Mouse (Mus musculus): ENCODE measurements around the gene Usp25. TPM values are rescaled to one million over a fixed set of nuclear protein-coding genes. Genes with fewer than 3 reads are reported as not detected.

Usp25 gene
- polyA plus RNA-seq, 1 experiment from 2014 or later, result 27.4 TPM

DNA sequence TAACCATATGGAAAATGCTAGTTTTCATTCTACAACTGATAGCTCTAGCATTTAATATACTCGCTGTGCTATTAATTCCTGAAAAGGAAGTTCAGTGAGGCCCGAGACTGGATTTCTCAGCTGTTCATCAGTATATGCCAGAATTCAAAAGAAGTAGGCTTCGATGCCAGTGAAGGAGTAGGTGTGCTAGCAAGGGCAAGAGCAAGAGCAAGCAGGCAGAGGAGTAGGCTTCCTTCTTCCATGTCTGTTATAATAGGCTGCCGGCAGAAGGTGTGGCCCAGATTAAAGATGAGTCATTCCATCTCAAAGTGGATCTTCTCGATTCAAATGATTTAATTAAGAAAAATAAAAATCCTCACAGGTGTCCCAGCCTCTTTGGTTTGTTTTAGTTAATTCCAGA is 30.0 kb downstream of the Usp25 start:
- Histone ChIP-seq H3K9me3 (no peaks in the 10 kb centered on the region), H3K4me3 (no peak overlapping the region), H3K4me2 (replicated peaks) (no peak overlapping the region), H3K27me3 (no peaks in the 10 kb centered on the region), H3K9ac (no peak overlapping the region), H3K27ac (no peak overlapping the region), H3K4me1 (0 out of 2 replicates have a peak, but pooled peaks cover 3% of the 10 kb centered on the region), H3K36me3 (0 out of 2 replicates have a peak, but pooled peaks cover 9% of the 10 kb centered on the region)
- no peak for ATAC-seq (ENCODE audit: insufficient number of reproducible peaks, insufficient read depth, low FRiP score, low TSS enrichment)
- WGBS, result 89% methylated on average over 5 of the region's 5 CpGs

DNA sequence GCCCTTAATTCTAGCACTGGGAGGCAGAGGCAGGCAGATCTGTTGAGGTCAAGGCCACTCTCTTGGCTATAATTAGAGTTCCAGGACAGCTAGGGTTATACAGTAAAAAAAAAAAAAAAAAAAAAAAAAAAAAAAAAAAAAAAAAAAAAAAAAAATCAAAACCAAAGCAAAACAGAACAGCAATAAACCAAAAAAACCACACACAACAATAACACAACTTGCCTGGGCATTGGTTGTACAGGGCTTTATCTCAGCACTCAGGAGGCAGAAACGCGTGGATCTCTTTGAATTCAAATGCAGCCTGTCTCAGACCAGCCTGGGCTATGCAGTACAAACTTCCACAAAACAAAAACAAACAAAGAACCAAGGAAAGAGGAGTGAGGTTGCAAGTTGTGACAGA is 40.7 kb downstream of the Usp25 start:
- ATAC-seq (ENCODE audit: insufficient number of reproducible peaks, insufficient read depth, low FRiP score, low TSS enrichment), result no peak
- no peak overlapping the region for H3K4me3 ChIP-seq
- H3K36me3 ChIP-seq, result peaks cover 8% of the 10 kb centered on the region

GRCm38 (mm10) chr16:77055519-77056159 is 42.1 kb downstream of the Usp25 start:
- H3K27me3 ChIP-seq, result no peaks in the 10 kb centered on the region
- no peak for ATAC-seq (ENCODE audit: insufficient number of reproducible peaks, insufficient read depth, low FRiP score, low TSS enrichment)
- H3K4me1 ChIP-seq, result no peaks in the 10 kb centered on the region
- no peaks in the 10 kb centered on the region for H3K9me3 ChIP-seq
- H3K27ac ChIP-seq, result no peak overlapping the region
- no peak overlapping the region for H3K4me2 ChIP-seq (replicated peaks)
- WGBS, result 66% methylated on average over 8 of the region's 8 CpGs
- peaks cover 7% of the 10 kb centered on the region for H3K36me3 ChIP-seq
- no peak overlapping the region for H3K4me3 ChIP-seq
- no peak overlapping the region for H3K9ac ChIP-seq

More for the DNA sequence above, 40.7 kb downstream of the Usp25 start:
- Histone ChIP-seq H3K9ac (no peak overlapping the region), H3K4me2 (replicated peaks) (no peak overlapping the region), H3K27ac (no peak overlapping the region), H3K4me1 (no peaks in the 10 kb centered on the region), H3K27me3 (no peaks in the 10 kb centered on the region), H3K9me3 (no peaks in the 10 kb centered on the region)
- 93% methylated on average over 2 of the region's 2 CpGs for WGBS

DNA sequence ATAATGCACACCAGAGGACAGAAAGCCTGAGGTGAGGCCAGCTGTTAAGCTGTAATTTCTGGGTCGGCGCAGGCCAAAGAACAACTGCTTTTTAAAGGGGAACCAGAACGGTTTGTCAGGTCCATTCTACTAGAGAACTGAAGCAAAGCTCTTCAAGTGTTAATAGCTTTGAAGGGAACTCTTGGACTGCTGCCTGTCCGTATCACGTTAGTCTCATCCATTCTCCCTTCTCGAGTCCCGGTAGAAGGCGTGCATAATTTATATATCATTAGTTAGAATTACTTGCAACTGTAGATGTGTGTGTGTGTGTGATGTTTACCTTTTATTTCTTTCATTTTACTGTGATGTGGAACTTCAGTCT is 42.6 kb downstream of the Usp25 start:
- H3K36me3 ChIP-seq, result peaks cover 7% of the 10 kb centered on the region
- no peak overlapping the region for H3K4me2 ChIP-seq (replicated peaks)
- H3K9me3 ChIP-seq, result no peaks in the 10 kb centered on the region
- 66% methylated on average over 8 of the region's 8 CpGs for WGBS
- no peak for ATAC-seq (ENCODE audit: insufficient number of reproducible peaks, insufficient read depth, low FRiP score, low TSS enrichment)
- H3K9ac ChIP-seq, result no peak overlapping the region
- H3K27me3 ChIP-seq, result no peaks in the 10 kb centered on the region
- no peak overlapping the region for H3K27ac ChIP-seq
- H3K4me3 ChIP-seq, result no peak overlapping the region
- H3K4me1 ChIP-seq, result no peaks in the 10 kb centered on the region

GRCm38 (mm10) chr16:77058567-77058966 is 45.1 kb downstream of the Usp25 start:
- WGBS, result 74% methylated on average over 6 of the region's 6 CpGs
- Histone ChIP-seq H3K9me3 (no peaks in the 10 kb centered on the region), H3K27me3 (no peaks in the 10 kb centered on the region), H3K4me3 (no peak overlapping the region), H3K4me2 (replicated peaks) (no peak overlapping the region), H3K27ac (no peak overlapping the region), H3K36me3 (peaks cover 13% of the 10 kb centered on the region; the same call in 1 of the 2 replicates), H3K9ac (no peak overlapping the region), H3K4me1 (no peaks in the 10 kb centered on the region)
- ATAC-seq (ENCODE audit: insufficient number of reproducible peaks, insufficient read depth, low FRiP score, low TSS enrichment), result no peak

DNA sequence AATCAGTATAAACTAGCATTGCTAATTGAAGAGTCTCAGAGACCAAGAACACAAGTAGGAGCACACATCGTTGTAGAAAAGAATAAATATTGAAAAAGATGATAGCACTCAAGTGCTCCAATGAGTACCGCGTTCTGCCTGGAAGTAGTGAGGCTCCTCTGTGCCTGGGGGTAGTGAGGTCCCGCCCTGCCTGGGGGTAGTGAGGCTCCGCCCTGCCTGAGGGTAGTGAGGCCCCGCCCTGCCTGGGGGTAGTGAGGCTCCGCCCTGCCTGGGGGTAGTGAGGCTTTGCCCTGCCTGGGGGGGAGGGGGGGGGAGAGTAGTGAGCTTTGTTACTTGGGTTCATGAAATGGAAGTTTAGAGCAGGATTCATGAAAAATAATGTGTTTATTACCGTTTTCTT is 46.7 kb downstream of the Usp25 start:
- Histone ChIP-seq H3K27ac (no peak overlapping the region), H3K9me3 (no peaks in the 10 kb centered on the region), H3K9ac (no peak overlapping the region), H3K36me3 (peaks cover 14% of the 10 kb centered on the region; the same call in 1 of the 2 replicates), H3K4me1 (no peaks in the 10 kb centered on the region), H3K4me2 (replicated peaks) (no peak overlapping the region), H3K4me3 (no peak overlapping the region), H3K27me3 (no peaks in the 10 kb centered on the region)
- no peak for ATAC-seq (ENCODE audit: insufficient number of reproducible peaks, insufficient read depth, low FRiP score, low TSS enrichment)
- 90% methylated on average over 8 of the region's 8 CpGs for WGBS

DNA sequence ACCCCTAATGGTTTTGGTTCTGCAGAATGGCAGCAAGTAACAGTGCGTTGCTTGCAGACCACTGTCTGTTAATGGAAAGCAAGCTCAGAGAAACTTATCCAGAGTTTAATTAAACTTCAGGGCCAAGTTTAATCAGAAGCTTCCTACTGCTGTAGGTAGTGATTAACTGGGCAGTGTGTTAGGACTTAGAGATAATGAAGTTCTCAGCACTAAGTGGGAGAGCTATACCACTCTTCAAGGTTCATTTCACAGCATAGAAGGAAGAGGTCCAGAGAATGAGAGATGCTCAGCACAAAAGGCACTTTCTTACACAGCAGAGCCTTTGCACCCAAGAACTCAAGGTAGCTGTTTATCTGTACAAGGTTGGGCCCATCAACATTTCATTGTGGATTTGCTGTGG is 50.4 kb downstream of the Usp25 start:
- Histone ChIP-seq H3K27ac (no peak overlapping the region), H3K9me3 (no peaks in the 10 kb centered on the region), H3K27me3 (no peaks in the 10 kb centered on the region), H3K4me3 (no peak overlapping the region), H3K36me3 (peaks cover 19% of the 10 kb centered on the region; the same call in 1 of the 2 replicates), H3K4me2 (replicated peaks) (no peak overlapping the region), H3K4me1 (no peaks in the 10 kb centered on the region), H3K9ac (no peak overlapping the region)
- no peak for ATAC-seq (ENCODE audit: insufficient number of reproducible peaks, insufficient read depth, low FRiP score, low TSS enrichment)
- 98% methylated on average over 1 of the region's 1 CpGs for WGBS

DNA sequence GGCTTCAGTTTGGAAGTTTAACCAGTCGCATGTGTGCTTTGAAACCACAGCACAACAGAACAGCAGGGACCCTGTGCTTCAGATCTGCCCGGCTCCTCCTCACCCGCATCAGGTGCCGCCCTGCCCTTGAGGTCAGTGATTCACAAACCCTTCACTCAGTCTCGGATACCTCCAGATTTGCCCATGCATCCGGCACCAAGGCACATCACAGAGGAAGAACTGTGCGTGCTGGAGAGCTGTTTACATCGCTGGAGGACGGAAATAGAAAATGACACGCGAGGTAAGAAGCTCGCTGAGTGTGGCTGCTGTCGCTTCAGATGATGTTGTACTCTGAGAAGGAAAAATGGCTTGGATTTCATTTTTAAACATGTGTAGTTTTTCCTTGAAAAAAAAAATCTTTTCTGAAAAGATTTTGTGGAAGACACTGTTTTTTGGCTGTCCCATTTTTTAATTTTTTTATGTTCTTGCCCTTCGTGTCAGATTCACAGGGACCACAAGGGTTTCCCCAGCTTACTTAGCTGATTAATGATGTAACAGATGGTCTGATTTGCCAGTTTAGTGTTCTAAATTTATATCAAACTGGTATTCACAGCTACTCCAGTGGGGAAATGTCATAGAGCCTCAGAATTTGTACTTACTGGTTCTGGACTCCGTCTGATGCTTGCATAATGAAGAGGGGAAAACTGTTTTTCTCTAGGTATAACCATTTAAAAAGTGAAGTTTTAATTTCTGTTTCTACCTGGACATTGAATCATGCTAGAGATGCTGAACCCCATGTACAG is 63.6 kb downstream of the Usp25 start:
- no peak overlapping the region for H3K27ac ChIP-seq
- H3K9ac ChIP-seq, result no peak overlapping the region
- H3K4me1 ChIP-seq, result no peaks in the 10 kb centered on the region
- 74% methylated on average over 15 of the region's 15 CpGs for WGBS
- H3K4me2 ChIP-seq (replicated peaks), result no peak overlapping the region
- H3K9me3 ChIP-seq, result no peaks in the 10 kb centered on the region
- peaks cover 26% of the 10 kb centered on the region for H3K36me3 ChIP-seq
- no peaks in the 10 kb centered on the region for H3K27me3 ChIP-seq
- no peak overlapping the region for H3K4me3 ChIP-seq
- no peak for ATAC-seq (ENCODE audit: insufficient number of reproducible peaks, insufficient read depth, low FRiP score, low TSS enrichment)

GRCm38 (mm10) chr16:77077736-77078005 is 64.2 kb downstream of the Usp25 start:
- H3K36me3 ChIP-seq, result peaks cover 24% of the 10 kb centered on the region
- no peak overlapping the region for H3K4me2 ChIP-seq (replicated peaks)
- H3K4me1 ChIP-seq, result no peaks in the 10 kb centered on the region
- H3K9ac ChIP-seq, result no peak overlapping the region
- H3K27me3 ChIP-seq, result no peaks in the 10 kb centered on the region
- no peak overlapping the region for H3K4me3 ChIP-seq
- no peaks in the 10 kb centered on the region for H3K9me3 ChIP-seq
- no peak overlapping the region for H3K27ac ChIP-seq
- no peak for ATAC-seq (ENCODE audit: insufficient number of reproducible peaks, insufficient read depth, low FRiP score, low TSS enrichment)
- WGBS, result 92% methylated on average over 2 of the region's 2 CpGs

- H3K27ac ChIP-seq, result no peak overlapping the region
- H3K9ac ChIP-seq, result no peak overlapping the region
- ATAC-seq (ENCODE audit: insufficient number of reproducible peaks, insufficient read depth, low FRiP score, low TSS enrichment), result no peak
- no peaks in the 10 kb centered on the region for H3K4me1 ChIP-seq
- WGBS, result 70% methylated on average over 2 of the region's 2 CpGs
- H3K27me3 ChIP-seq, result no peaks in the 10 kb centered on the region
- H3K9me3 ChIP-seq, result no peaks in the 10 kb centered on the region
- no peak overlapping the region for H3K4me2 ChIP-seq (replicated peaks)
- H3K4me3 ChIP-seq, result no peak overlapping the region
- peaks cover 25% of the 10 kb centered on the region for H3K36me3 ChIP-seq
Measured at GRCm38 (mm10) chr16:77084071-77084470, 70.6 kb downstream of the Usp25 start.

DNA sequence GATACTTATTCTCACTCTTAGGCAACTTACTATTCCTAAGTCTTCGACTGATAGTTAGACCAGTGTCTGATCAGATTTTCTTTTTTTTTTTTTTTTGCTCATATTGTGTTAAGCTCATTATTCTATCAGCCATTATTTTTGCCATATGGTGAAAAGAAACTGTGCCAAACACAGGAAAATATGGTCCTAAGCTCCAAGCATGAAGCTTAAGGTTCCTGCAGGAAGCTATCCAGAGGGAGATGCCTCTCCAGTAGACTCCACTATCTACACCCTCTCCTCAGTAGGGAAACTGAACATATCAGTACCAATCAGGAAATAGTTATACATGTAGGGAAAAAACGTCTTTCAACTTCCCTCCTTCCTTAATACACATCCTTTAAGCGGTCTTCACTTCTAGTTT is 76.3 kb downstream of the Usp25 start:
- H3K27ac ChIP-seq, result no peak overlapping the region
- WGBS, result 90% methylated on average over 3 of the region's 3 CpGs
- no peaks in the 10 kb centered on the region for H3K9me3 ChIP-seq
- ATAC-seq (ENCODE audit: insufficient number of reproducible peaks, insufficient read depth, low FRiP score, low TSS enrichment), result no peak
- H3K4me1 ChIP-seq, result no peaks in the 10 kb centered on the region
- H3K27me3 ChIP-seq, result no peaks in the 10 kb centered on the region
- no peak overlapping the region for H3K9ac ChIP-seq
- H3K4me3 ChIP-seq, result no peak overlapping the region
- H3K4me2 ChIP-seq (replicated peaks), result no peak overlapping the region
- peaks cover 6% of the 10 kb centered on the region; the same call in 1 of the 2 replicates for H3K36me3 ChIP-seq

DNA sequence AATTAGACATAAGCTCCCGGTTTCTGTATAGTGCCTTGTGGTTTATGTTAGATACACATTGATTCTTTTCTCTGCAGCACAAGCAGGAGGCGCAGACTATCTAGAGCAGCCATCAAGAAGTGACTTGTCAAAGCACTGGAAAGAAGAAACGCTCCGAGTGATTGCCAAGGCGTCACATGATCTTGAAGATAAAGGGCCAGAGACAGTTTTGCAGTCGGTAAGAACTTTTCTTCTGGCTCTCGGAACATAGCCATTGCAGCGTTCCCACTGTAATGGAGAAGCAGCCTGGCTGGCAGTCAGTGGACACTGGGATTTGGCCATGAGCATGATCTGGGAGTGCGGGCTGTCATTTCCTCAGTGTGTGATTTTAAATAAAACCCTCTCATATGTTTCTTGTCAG is 80.0 kb downstream of the Usp25 start:
- Histone ChIP-seq H3K4me2 (replicated peaks) (no peak overlapping the region), H3K27me3 (no peaks in the 10 kb centered on the region), H3K9me3 (no peaks in the 10 kb centered on the region), H3K4me1 (no peaks in the 10 kb centered on the region), H3K27ac (no peak overlapping the region), H3K4me3 (no peak overlapping the region), H3K36me3 (no peaks in the 10 kb centered on the region; the same call in 1 of the 2 replicates), H3K9ac (no peak overlapping the region)
- no peak for ATAC-seq (ENCODE audit: insufficient number of reproducible peaks, insufficient read depth, low FRiP score, low TSS enrichment)
- 80% methylated on average over 9 of the region's 9 CpGs for WGBS
